Mouse (Mus musculus) brain, embryonic 14.5 days (tissue): ENCODE measurements at regions not wholly inside any gene's neighbourhood (a gene's known extent, or its start where the extent isn't known, plus 50 kb on each side); places are given as distances from the start of the nearest gene placed in this dataset.

Experiments
- CTCF ChIP-seq: fragments of 200-500 bp; IDR thresholded peaks from 2 replicates; pipeline ENCODE4 v1.5.1; 2012; ENCODE audit warnings: inconsistent platforms, mild to moderate bottlenecking, moderate library complexity, borderline replicate concordance; ENCODE audit not compliant: insufficient read depth, insufficient read length; ENCODE audit errors: extremely low read depth
- POLR2A ChIP-seq: fragments of 200-500 bp; IDR thresholded peaks from 2 replicates; pipeline ENCODE4 v1.6.1; 2012; ENCODE audit warnings: mild to moderate bottlenecking, inconsistent platforms, borderline replicate concordance; ENCODE audit not compliant: poor library complexity, insufficient read depth, insufficient read length, severe bottlenecking; ENCODE audit errors: extremely low read depth

- TF ChIP-seq CTCF: no peak
- TF ChIP-seq POLR2A: no peak
Observed at GRCm38 (mm10) chr13:9824904-9825303, 59.8 kb upstream of the Zmynd11 start.
